Mouse (Mus musculus) C2C12 (cell line): ENCODE measurements around the gene Frg2f1. TPM values are rescaled to one million over a fixed set of nuclear protein-coding genes. Genes with fewer than 3 reads are reported as not detected.

Source experiments
- H3K27me3 ChIP-seq: one replicate; pipeline ENCODE4 v1.6.1; 2011; ENCODE audit not compliant: control insufficient read depth, insufficient read depth, insufficient read length
- H3K36me3 ChIP-seq: one replicate; pipeline ENCODE4 v1.6.1; 2011; ENCODE audit not compliant: control insufficient read depth, insufficient read depth
- H3K4me3 ChIP-seq: one replicate; pipeline ENCODE4 v1.5.1; 2011; ENCODE audit warnings: mild to moderate bottlenecking, control low read depth; ENCODE audit not compliant: poor library complexity, insufficient read depth, severe bottlenecking
- H3K79me2 ChIP-seq: one replicate; pipeline ENCODE4 v1.6.1; 2011; ENCODE audit not compliant: control insufficient read depth, insufficient read depth
- H3K79me3 ChIP-seq: one replicate; pipeline ENCODE4 v1.6.1; 2011; ENCODE audit warnings: low read depth, control low read depth
- H3ac ChIP-seq: one replicate; pipeline ENCODE3; 2011; ENCODE audit warnings: low read depth; ENCODE audit not compliant: control insufficient read depth, insufficient read length
- CEBPB ChIP-seq: IDR thresholded peaks from one replicate; pipeline ENCODE4 v1.6.1; 2011; ENCODE audit warnings: low read depth, mild to moderate bottlenecking, control low read depth, moderate library complexity
- CTCF ChIP-seq: IDR thresholded peaks from one replicate; pipeline ENCODE4 v1.5.1; 2011; ENCODE audit not compliant: control insufficient read depth, insufficient read depth, insufficient read length
- FOSL1 ChIP-seq: IDR thresholded peaks from one replicate; pipeline ENCODE4 v1.8.0; 2011; ENCODE audit warnings: mild to moderate bottlenecking, low read length; ENCODE audit not compliant: poor library complexity, insufficient read depth, severe bottlenecking
- MAX ChIP-seq: IDR thresholded peaks from one replicate; pipeline ENCODE4 v1.6.1; 2011; ENCODE audit warnings: mild to moderate bottlenecking, control low read depth
- MYOD1 ChIP-seq: IDR thresholded peaks from one replicate; pipeline ENCODE4 v1.6.1; 2011; ENCODE audit warnings: low read depth; ENCODE audit not compliant: control insufficient read depth, insufficient read length
- MYOG ChIP-seq: IDR thresholded peaks from one replicate; pipeline ENCODE4 v1.6.1; 2011; ENCODE audit not compliant: control insufficient read depth, insufficient read length; ENCODE audit errors: extremely low read depth
- USF1 ChIP-seq: IDR thresholded peaks from one replicate; pipeline ENCODE4 v1.6.1; 2011; ENCODE audit warnings: low read depth, mild to moderate bottlenecking, control low read depth, moderate library complexity
- long read RNA-seq, 2 experiments: library from polyadenylated mRNA; unstranded; transcript quantifications; one replicate each; pipeline ENCODE4 v2.0.0; 2019 to 2020
- polyA plus RNA-seq: library from polyadenylated mRNA; unstranded; fragments of >200 nt; fragmentation: generic; extraction: Trizol; gene quantifications from one replicate; pipeline ENCODE4 v1.2.1, GENCODE M21; 2012; ENCODE audit warnings: missing spikeins

Gene Frg2f1
- polyA plus RNA-seq, result 2.0 TPM
- long read RNA-seq, experiment 1, result 0 reads
- long read RNA-seq, experiment 2, result 0 reads

DNA sequence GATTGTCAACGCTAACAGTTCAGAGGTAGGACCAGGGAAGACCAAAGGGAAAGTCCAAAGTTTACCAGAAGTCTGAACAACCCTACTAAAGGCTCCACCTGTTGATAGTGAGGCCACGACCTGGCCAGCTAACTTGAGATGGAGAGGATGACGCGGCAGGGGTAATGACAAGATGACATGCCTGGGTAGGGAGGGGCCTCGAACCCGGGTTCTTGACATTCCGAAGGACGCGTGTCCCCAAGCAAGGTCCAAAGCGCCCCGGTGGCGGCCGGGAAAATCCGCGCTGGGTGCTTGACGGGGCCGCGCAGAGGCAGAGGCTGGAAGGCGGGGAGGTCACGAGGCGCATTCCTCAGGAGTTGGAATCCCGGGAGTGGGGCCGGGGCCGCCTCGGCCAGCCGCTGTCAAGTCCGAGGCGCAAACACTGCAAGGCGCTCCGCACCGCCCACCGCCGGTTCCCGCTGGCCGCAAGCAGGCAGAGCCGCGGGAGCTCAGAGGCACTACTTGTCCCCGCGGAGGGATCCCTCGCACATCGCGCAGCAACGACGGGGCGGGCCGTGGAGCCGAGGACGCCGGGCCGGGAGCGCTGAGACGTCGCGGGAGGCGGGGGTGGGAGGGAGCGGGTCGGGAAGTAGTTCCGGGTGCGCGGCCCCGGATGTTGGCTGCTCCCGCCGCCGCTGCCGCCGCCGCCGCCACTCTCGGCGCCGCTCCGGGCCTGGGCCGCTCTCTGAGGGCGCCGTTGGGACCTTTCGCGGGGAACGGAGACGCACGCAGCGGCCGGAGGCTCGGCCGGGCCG lies at the start of gene Frg2f1:
Gene Frg2f1 (minus strand): TSS at position 499 of the 794 bp plus-strand sequence.
- Histone ChIP-seq H3K79me2 (peaks cover 48% of the 10 kb centered on the region), H3K36me3 (no peaks in the 10 kb centered on the region), H3K27me3 (no peaks in the 10 kb centered on the region), H3K4me3 (peak within 1 kb of the TSS; percentile 78), H3ac (peak within 1 kb of the TSS; percentile 88), H3K79me3 (peaks cover 38% of the 10 kb centered on the region)
- TF ChIP-seq CTCF (no peak), MYOG (no peak), FOSL1 (no peak), MYOD1 (no peak), CEBPB (no peak), MAX (no peak), USF1 (no peak)

DNA sequence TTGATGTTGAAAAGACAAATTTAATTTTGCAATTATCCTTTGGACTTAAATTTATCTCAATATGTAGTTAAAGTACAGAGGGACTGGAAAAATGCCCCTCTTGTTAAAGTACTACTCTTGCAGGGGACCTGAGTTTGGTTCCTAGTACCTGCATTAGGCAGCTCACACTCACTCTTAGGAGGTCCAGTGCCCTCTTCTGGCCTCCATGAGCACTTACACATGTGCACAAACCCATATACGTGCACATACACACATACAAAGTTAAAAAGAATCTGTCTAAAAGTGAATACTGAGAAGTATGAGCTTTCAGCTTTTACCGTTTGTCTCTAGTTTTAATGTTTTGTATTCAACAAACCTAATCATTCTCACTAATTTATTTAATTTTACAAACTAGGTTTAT lies 48.7 kb upstream of the Frg2f1 start:
- no peaks in the 10 kb centered on the region for H3K27me3 ChIP-seq
- peaks cover 31% of the 10 kb centered on the region for H3K36me3 ChIP-seq
- no peak for TF ChIP-seq USF1
- no peak for TF ChIP-seq MYOG
- no peak for TF ChIP-seq CEBPB
- TF ChIP-seq CTCF, result no peak
- no peak for TF ChIP-seq MYOD1
- no peak for TF ChIP-seq MAX
- TF ChIP-seq FOSL1, result no peak
- H3K79me3 ChIP-seq, result peaks cover 55% of the 10 kb centered on the region
- peaks cover 96% of the 10 kb centered on the region for H3K79me2 ChIP-seq
- no peak overlapping the region for H3K4me3 ChIP-seq
- H3ac ChIP-seq, result no peak overlapping the region

DNA sequence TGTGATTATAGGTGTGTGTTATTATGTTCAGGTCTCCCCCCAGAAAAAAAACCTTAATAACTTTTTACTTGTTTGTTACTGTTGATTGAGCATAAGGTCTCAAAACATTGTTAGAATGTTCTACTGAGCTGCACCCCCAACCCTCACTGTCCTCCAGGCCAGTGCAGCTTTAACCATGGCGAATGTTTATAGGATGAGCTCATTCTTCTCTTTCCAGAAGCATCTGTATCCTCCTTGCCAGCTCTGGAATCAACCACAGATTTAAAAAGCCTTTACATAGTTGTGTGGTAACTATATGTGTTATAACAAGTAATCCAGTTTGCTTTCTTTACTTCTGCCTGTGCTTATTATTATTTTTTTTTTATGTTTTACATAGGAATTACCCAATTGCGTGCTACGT lies 36.1 kb upstream of the Frg2f1 start:
- Histone ChIP-seq H3K27me3 (no peaks in the 10 kb centered on the region), H3K79me3 (peaks cover 66% of the 10 kb centered on the region), H3K79me2 (peaks cover 96% of the 10 kb centered on the region), H3ac (no peak overlapping the region), H3K4me3 (no peak overlapping the region), H3K36me3 (peaks cover 41% of the 10 kb centered on the region)
- no peak for TF ChIP-seq FOSL1
- TF ChIP-seq MYOD1, result no peak
- TF ChIP-seq MAX, result no peak

- TF ChIP-seq USF1, result no peak
- no peak for TF ChIP-seq MYOG
- no peak for TF ChIP-seq MAX
- peaks cover 96% of the 10 kb centered on the region for H3K79me2 ChIP-seq
- peaks cover 41% of the 10 kb centered on the region for H3K36me3 ChIP-seq
- no peaks in the 10 kb centered on the region for H3K27me3 ChIP-seq
- H3ac ChIP-seq, result no peak overlapping the region
- no peak overlapping the region for H3K4me3 ChIP-seq
- peaks cover 69% of the 10 kb centered on the region for H3K79me3 ChIP-seq
Measured at GRCm38 (mm10) chr4:119574504-119574903, 35.2 kb upstream of the Frg2f1 start.

DNA sequence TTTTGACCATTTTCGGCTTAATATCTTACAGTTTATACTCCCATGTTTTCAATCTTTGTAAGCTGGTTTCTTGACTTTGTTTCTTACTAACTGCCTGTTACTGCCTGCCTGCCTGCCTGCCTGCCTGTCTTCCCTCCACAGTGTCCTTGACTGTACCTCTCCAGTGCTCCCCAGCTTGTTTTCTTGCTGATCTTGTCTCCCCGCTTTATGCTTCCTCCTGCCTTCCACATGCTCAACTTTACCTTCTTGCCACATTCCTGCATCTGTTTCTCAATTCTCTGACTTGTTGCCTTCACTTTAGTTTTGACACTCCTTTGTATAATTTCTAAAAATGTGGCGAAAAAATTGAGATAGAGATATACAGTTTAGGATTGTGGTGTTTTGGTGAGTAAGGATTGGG lies 33.4 kb upstream of the Frg2f1 start:
- Histone ChIP-seq H3K36me3 (peaks cover 32% of the 10 kb centered on the region), H3K27me3 (no peaks in the 10 kb centered on the region), H3K79me3 (peaks cover 70% of the 10 kb centered on the region), H3ac (no peak overlapping the region), H3K4me3 (no peak overlapping the region), H3K79me2 (peaks cover 95% of the 10 kb centered on the region)
- TF ChIP-seq FOSL1, result no peak
- TF ChIP-seq MAX, result no peak
- no peak for TF ChIP-seq CTCF
- TF ChIP-seq MYOG, result no peak
- no peak for TF ChIP-seq USF1
- no peak for TF ChIP-seq MYOD1
- TF ChIP-seq CEBPB, result no peak

- Histone ChIP-seq H3K4me3 (no peak overlapping the region), H3K79me2 (peaks cover 92% of the 10 kb centered on the region), H3ac (no peak overlapping the region), H3K79me3 (peaks cover 76% of the 10 kb centered on the region), H3K27me3 (no peaks in the 10 kb centered on the region), H3K36me3 (peaks cover 16% of the 10 kb centered on the region)
- TF ChIP-seq MAX, result no peak
- TF ChIP-seq CEBPB, result no peak
- no peak for TF ChIP-seq MYOD1
- no peak for TF ChIP-seq CTCF
- no peak for TF ChIP-seq USF1
- TF ChIP-seq FOSL1, result no peak
- TF ChIP-seq MYOG, result no peak
Measured at GRCm38 (mm10) chr4:119566322-119566835, 27.1 kb upstream of the Frg2f1 start.
